Mouse (Mus musculus) gastrocnemius, adult 18-20 months (tissue): ENCODE measurements around the gene Sema3d. TPM values are rescaled to one million over a fixed set of nuclear protein-coding genes. Genes with fewer than 3 reads are reported as not detected.

ENCODE experiments used
- DNase-seq: peaks from one replicate; pipeline ENCODE4 v3.0.0; 2021; ENCODE audit warnings: low spot score
- total RNA-seq, 2 experiments: library from RNA; stranded (reverse); gene quantifications; 2 replicates each; pipeline ENCODE4 v1.2.3; 2021

Sema3d gene
- total RNA-seq, 2 experiments from 2014 or later, result 0.68 to 1.0 TPM

DNA sequence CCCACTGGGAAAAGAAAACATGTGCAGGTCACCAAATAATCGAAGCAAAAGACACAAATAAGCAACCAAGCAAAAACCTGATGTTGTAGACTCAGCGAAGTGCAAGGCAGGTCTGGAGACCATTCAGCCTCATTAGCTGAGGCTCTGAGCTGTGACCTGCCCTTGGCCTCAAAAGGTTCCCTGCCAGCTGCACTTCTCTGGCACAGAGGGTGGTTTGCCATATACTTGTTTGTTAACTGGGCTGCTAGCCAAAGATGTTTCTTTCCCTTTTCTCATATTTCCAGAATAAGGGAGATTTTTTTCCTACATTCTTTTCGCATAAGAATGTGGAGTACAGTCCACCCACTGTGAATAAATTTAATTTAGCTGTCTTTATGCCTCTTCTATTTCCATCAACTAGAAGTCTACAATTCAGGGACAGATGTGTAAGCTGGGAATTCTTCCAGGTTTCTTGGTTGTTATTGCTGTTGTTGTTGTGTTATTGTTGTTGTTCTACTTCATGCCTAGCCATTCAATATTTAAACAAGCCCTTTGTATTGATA, 200.2 kb downstream of the Sema3d start:
- no peak for DNase-seq

DNA sequence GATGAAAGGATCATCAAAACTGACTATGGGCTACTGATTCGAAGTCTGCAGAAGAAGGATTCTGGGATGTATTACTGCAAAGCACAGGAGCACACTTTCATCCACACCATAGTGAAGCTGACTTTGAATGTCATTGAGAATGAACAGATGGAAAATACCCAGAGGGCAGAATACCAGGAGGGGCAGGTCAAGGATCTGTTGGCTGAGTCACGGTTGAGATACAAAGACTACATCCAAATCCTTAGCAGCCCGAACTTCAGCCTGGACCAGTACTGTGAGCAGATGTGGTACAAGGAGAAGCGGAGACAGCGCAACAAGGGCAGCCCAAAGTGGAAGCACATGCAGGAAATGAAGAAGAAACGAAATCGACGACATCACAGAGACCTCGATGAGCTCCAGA, 201.7 kb downstream of the Sema3d start:
- no peak for DNase-seq

GRCm38 (mm10) chr5:12634227-12634980, 251.2 kb downstream of the Sema3d start:
- DNase-seq, result no peak

GRCm38 (mm10) chr5:12637763-12638468, 254.7 kb downstream of the Sema3d start:
- no peak for DNase-seq
